Mouse (Mus musculus): ENCODE data around the gene Spata32.

DNA sequence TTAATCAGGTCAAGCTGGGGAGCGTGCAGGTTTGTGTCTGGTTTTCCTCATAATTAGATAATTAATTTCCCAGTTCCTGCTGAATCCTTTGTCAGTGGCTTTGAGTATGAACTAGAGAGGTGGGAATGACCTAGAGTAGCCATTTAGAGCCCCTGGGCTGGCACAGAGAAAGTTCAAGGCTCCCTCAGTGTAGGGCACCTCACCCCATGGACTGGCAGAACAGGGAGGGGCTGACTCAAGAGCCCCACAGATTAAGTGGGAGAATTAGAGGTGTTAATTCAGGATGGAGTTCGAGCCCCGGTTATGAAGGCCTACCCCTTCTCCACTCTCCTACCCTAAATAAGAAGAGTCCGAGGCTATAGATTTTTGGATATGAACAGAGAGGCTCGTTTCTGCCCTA is 48.6 kb downstream of the Spata32 start:
- TF ChIP-seq CTCF (IDR thresholded peaks at IDR 0.05; ENCODE audit: insufficient read depth, low read depth, low read length) (no peak), POLR2A (IDR thresholded peaks at IDR 0.05; ENCODE audit: insufficient read depth, low read depth, low read length) (no peak)

Data from olfactory bulb, adult 2 months (tissue).